Mouse (Mus musculus) embryonic facial prominence, embryonic 15.5 days (tissue): ENCODE measurements around the gene Ergic2. TPM values are rescaled to one million over a fixed set of nuclear protein-coding genes. Genes with fewer than 3 reads are reported as not detected.

Source experiments
- ATAC-seq: fragments of 200-750 bp; cut with Nextera tagmentation; 2 replicates; pipeline ENCODE4 v1.8.0; 2017; ENCODE audit warnings: low read depth, moderate TSS enrichment; ENCODE audit not compliant: insufficient number of reproducible peaks, low FRiP score, low TSS enrichment
- H3K27ac ChIP-seq: fragments of 300-500 bp; sonication (generic); replicated peaks from 2 replicates; pipeline ENCODE4 v1.5.1; 2015; ENCODE audit warnings: mild to moderate bottlenecking, inconsistent platforms
- H3K27me3 ChIP-seq: fragments of 300-500 bp; sonication (generic); 2 replicates; pipeline ENCODE4 v1.6.1; 2015; ENCODE audit warnings: inconsistent platforms
- H3K36me3 ChIP-seq: fragments of 300-500 bp; sonication (generic); 2 replicates; pipeline ENCODE4 v1.6.1; 2015; ENCODE audit warnings: mild to moderate bottlenecking, inconsistent platforms
- H3K4me1 ChIP-seq: fragments of 300-500 bp; sonication (generic); 2 replicates; pipeline ENCODE4 v1.6.1; 2015; ENCODE audit warnings: inconsistent platforms
- H3K4me2 ChIP-seq: fragments of 300-500 bp; sonication (generic); replicated peaks from 2 replicates; pipeline ENCODE4 v1.6.1; 2015; ENCODE audit warnings: mild to moderate bottlenecking, inconsistent platforms
- H3K4me3 ChIP-seq: fragments of 300-500 bp; sonication (generic); replicated peaks from 2 replicates; pipeline ENCODE4 v1.5.1; 2015; ENCODE audit warnings: mild to moderate bottlenecking, inconsistent platforms
- H3K9ac ChIP-seq: fragments of 300-500 bp; sonication (generic); 2 replicates; pipeline ENCODE4 v1.6.1; 2015; ENCODE audit warnings: inconsistent platforms
- H3K9me3 ChIP-seq: fragments of 300-500 bp; sonication (generic); replicated peaks from 2 replicates; pipeline ENCODE4 v1.6.1; 2016; ENCODE audit warnings: inconsistent platforms
- WGBS: fragments of 180-500 bp; shearing (Covaris S2); methylation state at CpG from one replicate; pipeline ENCODE4 v1.1.7; 2015; 5-methylcytosine and 5-hydroxymethylcytosine counted together
- polyA plus RNA-seq: library from polyadenylated mRNA; unstranded; fragments of >200 nt; fragmentation: Nextera tagmentation; extraction: Ambion mirVana; gene quantifications from 2 replicates; pipeline ENCODE4 v1.2.1, GENCODE M21; 2015

The Ergic2 gene
- polyA plus RNA-seq, 1 experiment from 2014 or later = 182 TPM

DNA sequence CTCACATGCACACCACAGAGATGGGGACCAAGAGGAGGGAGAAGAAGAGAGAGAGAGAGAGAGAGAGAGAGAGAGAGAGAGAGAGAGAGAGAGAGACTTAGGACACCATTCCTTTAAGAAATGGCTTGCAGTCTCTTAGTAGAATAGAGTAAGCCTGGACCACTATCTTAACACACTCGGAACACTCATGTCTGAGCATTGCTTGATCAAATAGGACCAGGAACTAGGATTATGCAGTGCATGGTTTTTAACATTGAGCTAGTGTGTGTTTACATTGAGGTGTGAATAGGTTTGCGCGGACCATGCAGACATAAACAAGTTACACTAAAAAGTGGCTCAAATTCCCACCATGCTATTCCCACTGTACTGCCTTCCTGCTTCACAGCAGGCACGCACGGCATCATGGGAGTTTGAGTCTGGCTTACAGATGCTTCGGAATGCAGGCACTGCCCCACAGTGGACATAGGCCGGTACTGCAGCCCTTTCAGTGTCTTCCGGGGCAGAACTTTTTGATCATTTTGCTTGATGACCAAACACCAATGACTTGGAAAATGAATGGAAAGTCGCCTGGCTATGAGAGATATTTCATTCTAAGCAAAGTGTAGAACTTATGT lies 76.3 kb downstream of the Ergic2 start:
- Histone ChIP-seq H3K9me3 (no peaks in the 10 kb centered on the region), H3K9ac (no peak overlapping the region), H3K27me3 (no peaks in the 10 kb centered on the region), H3K4me2 (no peak overlapping the region), H3K27ac (no peak overlapping the region), H3K36me3 (no peaks in the 10 kb centered on the region), H3K4me3 (no peak overlapping the region), H3K4me1 (no peaks in the 10 kb centered on the region)
- no peak for ATAC-seq
- 29% methylated on average over 9 of the region's 9 CpGs for WGBS

DNA sequence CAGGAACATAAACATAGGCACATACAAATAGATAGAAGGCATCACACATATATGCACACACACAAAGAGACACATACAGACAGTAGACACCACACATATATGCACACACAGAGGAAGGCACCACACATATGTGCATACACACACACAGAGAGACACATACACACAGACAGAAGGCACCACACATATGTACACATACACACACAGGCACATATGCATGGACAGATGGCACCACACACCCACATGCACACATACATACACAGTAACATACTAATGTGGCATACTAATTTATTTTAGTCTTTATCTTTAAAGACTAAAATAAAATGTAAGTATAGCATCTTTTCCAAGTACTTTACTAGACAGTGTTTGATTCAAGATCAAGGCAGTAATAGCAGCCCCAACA lies 78.6 kb downstream of the Ergic2 start:
- no peak overlapping the region for H3K9ac ChIP-seq
- no peak overlapping the region for H3K27ac ChIP-seq
- H3K9me3 ChIP-seq = no peaks in the 10 kb centered on the region
- ATAC-seq = no peak
- no peak overlapping the region for H3K4me3 ChIP-seq
- H3K4me1 ChIP-seq = no peaks in the 10 kb centered on the region
- no peaks in the 10 kb centered on the region for H3K36me3 ChIP-seq
- H3K4me2 ChIP-seq = no peak overlapping the region
- no peaks in the 10 kb centered on the region for H3K27me3 ChIP-seq

DNA sequence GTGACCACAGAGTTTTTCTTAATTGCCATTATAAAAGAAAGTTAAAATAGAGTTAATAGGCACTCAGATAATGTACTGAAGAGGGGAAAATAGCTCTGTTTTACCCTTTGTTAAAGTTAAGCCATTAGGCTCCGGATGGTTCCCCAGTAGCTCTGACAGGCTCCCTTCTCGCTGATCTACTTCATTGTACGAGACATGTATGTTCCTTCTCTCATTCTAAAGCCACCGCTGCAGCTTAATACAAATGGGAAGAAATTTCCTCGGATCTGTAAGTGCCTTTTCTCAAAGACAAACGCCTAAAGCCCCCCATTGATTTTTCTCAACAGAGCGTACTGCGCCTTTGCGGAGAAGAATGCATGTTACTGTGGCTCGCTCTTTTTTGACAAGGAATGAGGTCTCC lies 79.9 kb downstream of the Ergic2 start:
- Histone ChIP-seq H3K9me3 (no peaks in the 10 kb centered on the region), H3K4me2 (no peak overlapping the region), H3K27ac (no peak overlapping the region), H3K36me3 (no peaks in the 10 kb centered on the region), H3K4me1 (no peaks in the 10 kb centered on the region), H3K27me3 (no peaks in the 10 kb centered on the region), H3K9ac (no peak overlapping the region), H3K4me3 (no peak overlapping the region)
- WGBS = 59% methylated on average over 10 of the region's 10 CpGs
- ATAC-seq = no peak

Other genes starting within 250 kb of the Ergic2 start
- gene Far2, start 165.1 kb downstream of the Ergic2 start, polyA plus RNA-seq = 6.4 and 7.0 TPM in 2 replicates
- 1.4 and 1.5 TPM in 2 replicates for gene Tmtc1, start 232.0 kb upstream of the Ergic2 start, polyA plus RNA-seq